Mouse (Mus musculus) liver, embryonic 16.5 days (tissue): ENCODE measurements at regions not wholly inside any gene's neighbourhood (a gene's known extent, or its start where the extent isn't known, plus 50 kb on each side); places are given as distances from the start of the nearest gene placed in this dataset.

Experiments
- ATAC-seq: fragments of 200-750 bp; cut with Nextera tagmentation; 2 replicates; pipeline ENCODE4 v1.8.0; 2017; ENCODE audit warnings: low read depth, mild to moderate bottlenecking, moderate number of reproducible peaks, moderate library complexity
- H3K27ac ChIP-seq: fragments of 300-500 bp; sonication (generic); 2 replicates; pipeline ENCODE4 v1.5.1; 2014; ENCODE audit warnings: mild to moderate bottlenecking, low read length
- H3K27me3 ChIP-seq: fragments of 300-500 bp; sonication (generic); 2 replicates; pipeline ENCODE4 v1.6.1; 2014; ENCODE audit warnings: low read depth, low read length, mixed read lengths; ENCODE audit not compliant: control insufficient read depth, insufficient read depth
- H3K36me3 ChIP-seq: fragments of 300-500 bp; sonication (generic); 2 replicates; pipeline ENCODE4 v1.6.1; 2014; ENCODE audit warnings: mild to moderate bottlenecking; ENCODE audit not compliant: control insufficient read depth, insufficient read depth
- H3K4me1 ChIP-seq: fragments of 300-500 bp; sonication (generic); 2 replicates; pipeline ENCODE4 v1.6.1; 2014; ENCODE audit warnings: low read depth, low read length, mixed read lengths; ENCODE audit not compliant: control insufficient read depth
- H3K4me2 ChIP-seq: fragments of 300-500 bp; sonication (generic); 2 replicates; pipeline ENCODE4 v1.6.1; 2014; ENCODE audit warnings: low read depth, low read length, mixed read lengths
- H3K4me3 ChIP-seq: fragments of 300-500 bp; sonication (generic); 2 replicates; pipeline ENCODE4 v1.5.1; 2014; ENCODE audit warnings: low read depth, mild to moderate bottlenecking, low read length
- H3K9ac ChIP-seq: fragments of 300-500 bp; sonication (generic); 2 replicates; pipeline ENCODE4 v1.6.1; 2014; ENCODE audit warnings: low read depth, low read length
- H3K9me3 ChIP-seq: fragments of 300-500 bp; sonication (generic); replicated peaks from 2 replicates; pipeline ENCODE4 v1.6.1; 2016; ENCODE audit warnings: low read length; ENCODE audit not compliant: control insufficient read depth
- WGBS: fragments of 180-500 bp; shearing (Covaris S2); extraction: QIAGEN DNeasy Blood & Tissue Kit; methylation state at CpG from one replicate; pipeline ENCODE4 v1.1.7; 2014; ENCODE audit not compliant: insufficient replicate concordance; 5-methylcytosine and 5-hydroxymethylcytosine counted together

GRCm38 (mm10) chr4:125191680-125192079 lies 64.0 kb upstream of the Zc3h12a start:
- Histone ChIP-seq H3K4me1 (no peaks in the 10 kb centered on the region), H3K36me3 (no peaks in the 10 kb centered on the region), H3K4me2 (no peak overlapping the region), H3K4me3 (no peak overlapping the region), H3K9me3 (no peaks in the 10 kb centered on the region), H3K9ac (no peak overlapping the region), H3K27ac (no peak overlapping the region), H3K27me3 (no peaks in the 10 kb centered on the region)
- ATAC-seq = no peak
- 58% methylated on average over 9 of the region's 9 CpGs for WGBS

GRCm38 (mm10) chr4:125191010-125191409 lies 63.4 kb upstream of the Zc3h12a start:
- H3K27ac ChIP-seq = no peak overlapping the region
- no peaks in the 10 kb centered on the region for H3K36me3 ChIP-seq
- ATAC-seq = no peak
- no peak overlapping the region for H3K4me3 ChIP-seq
- 24% methylated on average over 11 of the region's 11 CpGs for WGBS
- H3K9me3 ChIP-seq = no peaks in the 10 kb centered on the region
- H3K4me2 ChIP-seq = no peak overlapping the region
- no peak overlapping the region for H3K9ac ChIP-seq
- H3K4me1 ChIP-seq = no peaks in the 10 kb centered on the region
- no peaks in the 10 kb centered on the region for H3K27me3 ChIP-seq

GRCm38 (mm10) chr4:125189971-125190370 lies 62.3 kb upstream of the Zc3h12a start:
- Histone ChIP-seq H3K4me2 (no peak overlapping the region), H3K9ac (no peak overlapping the region), H3K9me3 (no peaks in the 10 kb centered on the region), H3K36me3 (no peaks in the 10 kb centered on the region), H3K4me1 (no peaks in the 10 kb centered on the region), H3K27me3 (no peaks in the 10 kb centered on the region), H3K4me3 (no peak overlapping the region), H3K27ac (no peak overlapping the region)
- ATAC-seq = no peak

GRCm38 (mm10) chr4:125186246-125186645 lies 58.6 kb upstream of the Zc3h12a start:
- Histone ChIP-seq H3K27me3 (no peaks in the 10 kb centered on the region), H3K27ac (no peak overlapping the region), H3K9ac (no peak overlapping the region), H3K36me3 (no peaks in the 10 kb centered on the region), H3K4me3 (no peak overlapping the region), H3K4me2 (no peak overlapping the region), H3K4me1 (no peaks in the 10 kb centered on the region), H3K9me3 (no peaks in the 10 kb centered on the region)
- ATAC-seq = no peak
- WGBS = 57% methylated on average over 9 of the region's 9 CpGs

GRCm38 (mm10) chr4:125185076-125185475 lies 57.4 kb upstream of the Zc3h12a start:
- ATAC-seq = no peak
- no peak overlapping the region for H3K4me3 ChIP-seq
- 60% methylated on average over 5 of the region's 5 CpGs for WGBS
- no peak overlapping the region for H3K9ac ChIP-seq
- no peaks in the 10 kb centered on the region for H3K36me3 ChIP-seq
- H3K4me2 ChIP-seq = no peak overlapping the region
- H3K27me3 ChIP-seq = no peaks in the 10 kb centered on the region
- H3K27ac ChIP-seq = no peak overlapping the region
- no peaks in the 10 kb centered on the region for H3K4me1 ChIP-seq
- no peaks in the 10 kb centered on the region for H3K9me3 ChIP-seq

- Histone ChIP-seq H3K4me3 (no peak overlapping the region), H3K27ac (no peak overlapping the region), H3K27me3 (no peaks in the 10 kb centered on the region), H3K4me1 (no peaks in the 10 kb centered on the region), H3K36me3 (no peaks in the 10 kb centered on the region), H3K9me3 (no peaks in the 10 kb centered on the region), H3K9ac (no peak overlapping the region), H3K4me2 (no peak overlapping the region)
- ATAC-seq = no peak
- WGBS = 74% methylated on average over 6 of the region's 6 CpGs
These were observed 53.3 kb upstream of the Zc3h12a start for GRCm38 (mm10) chr4:125180947-125181346.

GRCm38 (mm10) chr4:125178552-125178951 lies 50.9 kb upstream of the Zc3h12a start:
- Histone ChIP-seq H3K9me3 (no peaks in the 10 kb centered on the region), H3K4me3 (no peak overlapping the region), H3K9ac (no peak overlapping the region), H3K27me3 (no peaks in the 10 kb centered on the region), H3K4me2 (no peak overlapping the region), H3K27ac (no peak overlapping the region), H3K36me3 (no peaks in the 10 kb centered on the region), H3K4me1 (no peaks in the 10 kb centered on the region)
- no peak for ATAC-seq
- 70% methylated on average over 3 of the region's 3 CpGs for WGBS

- 48% methylated on average over 6 of the region's 6 CpGs for WGBS
These were observed 50.0 kb upstream of the Zc3h12a start for GRCm38 (mm10) chr4:125177666-125178065.

More at GRCm38 (mm10) chr4:125177666-125178065, 50.0 kb upstream of the Zc3h12a start:
- ATAC-seq = no peak
- Histone ChIP-seq H3K9me3 (no peaks in the 10 kb centered on the region), H3K4me2 (no peak overlapping the region), H3K9ac (no peak overlapping the region), H3K27me3 (no peaks in the 10 kb centered on the region), H3K4me1 (no peaks in the 10 kb centered on the region), H3K27ac (no peak overlapping the region), H3K4me3 (no peak overlapping the region), H3K36me3 (no peaks in the 10 kb centered on the region)
